Mouse (Mus musculus) hindbrain, embryonic 16.5 days (tissue): ENCODE results near the gene Nek6. TPM values are rescaled to one million over a fixed set of nuclear protein-coding genes. Genes with fewer than 3 reads are reported as not detected.
A peak's percentile ranks its signal among the peaks of the same experiment; 100 is the strongest.

ENCODE experiments used
- ATAC-seq: fragments of 200-750 bp; cut with Nextera tagmentation; 2 replicates; pipeline ENCODE4 v1.8.0; 2017; ENCODE audit warnings: moderate TSS enrichment, moderate library complexity
- H3K27ac ChIP-seq: fragments of 300-500 bp; sonication (generic); 2 replicates; pipeline ENCODE4 v1.5.1; 2014; ENCODE audit warnings: low read depth, mild to moderate bottlenecking, control low read depth, low read length, moderate library complexity
- H3K27me3 ChIP-seq: fragments of 300-500 bp; sonication (generic); replicated peaks from 2 replicates; pipeline ENCODE4 v1.6.1; 2014; ENCODE audit warnings: low read length; ENCODE audit not compliant: control insufficient read depth, insufficient read depth
- H3K36me3 ChIP-seq: fragments of 300-500 bp; sonication (generic); 2 replicates; pipeline ENCODE4 v1.6.1; 2014; ENCODE audit warnings: mild to moderate bottlenecking, low read length, moderate library complexity, mixed read lengths; ENCODE audit not compliant: control insufficient read depth, insufficient read depth
- H3K4me1 ChIP-seq: fragments of 300-500 bp; sonication (generic); 2 replicates; pipeline ENCODE4 v1.6.1; 2014; ENCODE audit warnings: low read depth, low read length; ENCODE audit not compliant: control insufficient read depth, insufficient read depth
- H3K4me2 ChIP-seq: fragments of 300-500 bp; sonication (generic); 2 replicates; pipeline ENCODE4 v1.6.1; 2014; ENCODE audit warnings: mild to moderate bottlenecking, low read length, control low read depth, moderate library complexity
- H3K4me3 ChIP-seq: fragments of 300-500 bp; sonication (generic); 2 replicates; pipeline ENCODE4 v1.5.1; 2014; ENCODE audit warnings: mild to moderate bottlenecking, low read length, control low read depth, moderate library complexity
- H3K9ac ChIP-seq: fragments of 300-500 bp; sonication (generic); 2 replicates; pipeline ENCODE4 v1.6.1; 2014; ENCODE audit warnings: low read depth, mild to moderate bottlenecking, control low read depth, low read length, moderate library complexity
- H3K9me3 ChIP-seq: fragments of 300-500 bp; sonication (generic); 2 replicates; pipeline ENCODE4 v1.6.1; 2014; ENCODE audit warnings: mild to moderate bottlenecking, low read length, moderate library complexity; ENCODE audit not compliant: control insufficient read depth
- WGBS: fragments of 180-500 bp; shearing (Covaris S2); extraction: QIAGEN DNeasy Blood & Tissue Kit; methylation state at CpG from one replicate; pipeline ENCODE4 v1.1.7; 2014; 5-methylcytosine and 5-hydroxymethylcytosine counted together
- polyA plus RNA-seq: library from polyadenylated mRNA; unstranded; fragments of >200 nt; fragmentation: Nextera tagmentation; extraction: Ambion mirVana; gene quantifications from 2 replicates; pipeline ENCODE4 v1.2.1, GENCODE M21; 2015

The Nek6 gene
- polyA plus RNA-seq, 1 experiment from 2014 or later, result 65.4 TPM

DNA sequence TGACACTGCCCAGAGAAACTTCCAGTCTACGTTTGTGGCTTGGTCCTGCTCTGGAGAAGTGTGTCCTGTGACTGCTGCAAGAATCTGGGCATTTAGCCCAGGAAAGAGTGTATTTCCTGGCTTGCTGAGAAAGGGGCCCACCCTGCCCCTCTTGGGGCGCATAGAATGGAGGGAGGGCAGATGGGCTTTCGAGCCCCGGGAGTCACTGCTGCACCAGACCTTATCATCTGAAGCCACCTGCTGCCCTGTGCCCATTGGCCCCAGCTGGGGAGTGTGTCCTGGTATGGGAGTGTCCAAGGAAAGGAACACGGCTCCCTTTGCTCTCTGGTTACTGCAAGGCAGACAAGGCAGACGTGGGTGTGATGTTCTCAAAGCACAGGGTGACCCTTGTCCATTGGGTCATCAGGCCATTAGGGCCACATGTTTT lies 19.5 kb downstream of the Nek6 start:
- Histone ChIP-seq H3K4me2 (no peak overlapping the region), H3K4me1 (peaks cover 20% of the 10 kb centered on the region), H3K4me3 (no peak overlapping the region), H3K9me3 (no peaks in the 10 kb centered on the region), H3K9ac (no peak overlapping the region), H3K27me3 (no peaks in the 10 kb centered on the region), H3K27ac (no peak overlapping the region), H3K36me3 (no peaks in the 10 kb centered on the region)
- WGBS, result 24% methylated on average over 6 of the region's 6 CpGs
- ATAC-seq, result peak; percentile 40; the same call in 1 of the 2 replicates

DNA sequence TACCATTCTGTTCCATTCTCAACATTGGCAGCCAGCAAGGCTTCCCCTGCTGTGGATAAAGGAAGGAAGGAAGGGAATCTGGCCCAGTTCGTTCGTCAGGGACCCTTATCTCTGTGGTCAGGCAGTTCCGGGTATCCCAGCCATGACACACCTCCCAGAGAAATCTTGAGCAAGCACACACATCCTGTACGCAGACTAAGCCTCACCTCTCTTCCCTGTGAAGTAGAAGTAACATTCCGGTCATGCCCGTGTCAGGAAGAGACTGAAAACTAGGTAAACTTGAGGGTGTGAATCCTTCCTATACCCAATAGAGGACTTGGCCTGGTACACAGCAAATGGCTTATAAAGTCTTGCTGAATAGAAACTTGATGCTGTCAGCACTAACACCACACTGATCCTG lies 21.9 kb downstream of the Nek6 start:
- ATAC-seq, result no peak

DNA sequence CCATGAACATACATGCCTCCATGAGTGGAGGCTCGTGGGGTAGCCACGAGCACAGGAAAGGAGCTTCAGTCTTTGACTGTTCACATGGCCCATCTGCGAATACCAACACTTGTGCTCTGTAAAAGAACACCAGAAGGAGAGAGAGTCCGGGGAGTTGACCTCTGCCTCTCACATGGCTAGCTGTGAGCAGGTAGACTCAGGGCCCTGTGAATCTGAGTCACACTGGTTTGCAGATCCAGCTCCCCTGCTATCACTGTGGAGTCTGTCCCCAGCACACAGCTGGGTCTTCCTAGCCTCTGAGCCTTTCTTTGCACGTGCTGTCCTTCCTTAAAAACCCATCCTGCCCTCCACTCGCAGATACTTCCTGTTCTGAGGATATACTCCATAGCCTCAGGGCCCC lies 22.3 kb downstream of the Nek6 start:
- peaks cover 30% of the 10 kb centered on the region for H3K4me1 ChIP-seq
- H3K36me3 ChIP-seq, result no peaks in the 10 kb centered on the region
- H3K9me3 ChIP-seq, result no peaks in the 10 kb centered on the region
- no peak overlapping the region for H3K4me3 ChIP-seq
- no peak overlapping the region for H3K4me2 ChIP-seq
- no peak overlapping the region for H3K9ac ChIP-seq
- WGBS, result 56% methylated on average over 6 of the region's 6 CpGs
- H3K27me3 ChIP-seq, result no peaks in the 10 kb centered on the region
- no peak for ATAC-seq
- no peak overlapping the region for H3K27ac ChIP-seq

More for the DNA sequence above, 21.9 kb downstream of the Nek6 start:
- peaks cover 30% of the 10 kb centered on the region for H3K4me1 ChIP-seq
- no peaks in the 10 kb centered on the region for H3K36me3 ChIP-seq
- no peak overlapping the region for H3K4me3 ChIP-seq
- H3K9me3 ChIP-seq, result no peaks in the 10 kb centered on the region
- no peak overlapping the region for H3K9ac ChIP-seq
- H3K4me2 ChIP-seq, result no peak overlapping the region
- no peaks in the 10 kb centered on the region for H3K27me3 ChIP-seq
- no peak overlapping the region for H3K27ac ChIP-seq
- 59% methylated on average over 6 of the region's 6 CpGs for WGBS

DNA sequence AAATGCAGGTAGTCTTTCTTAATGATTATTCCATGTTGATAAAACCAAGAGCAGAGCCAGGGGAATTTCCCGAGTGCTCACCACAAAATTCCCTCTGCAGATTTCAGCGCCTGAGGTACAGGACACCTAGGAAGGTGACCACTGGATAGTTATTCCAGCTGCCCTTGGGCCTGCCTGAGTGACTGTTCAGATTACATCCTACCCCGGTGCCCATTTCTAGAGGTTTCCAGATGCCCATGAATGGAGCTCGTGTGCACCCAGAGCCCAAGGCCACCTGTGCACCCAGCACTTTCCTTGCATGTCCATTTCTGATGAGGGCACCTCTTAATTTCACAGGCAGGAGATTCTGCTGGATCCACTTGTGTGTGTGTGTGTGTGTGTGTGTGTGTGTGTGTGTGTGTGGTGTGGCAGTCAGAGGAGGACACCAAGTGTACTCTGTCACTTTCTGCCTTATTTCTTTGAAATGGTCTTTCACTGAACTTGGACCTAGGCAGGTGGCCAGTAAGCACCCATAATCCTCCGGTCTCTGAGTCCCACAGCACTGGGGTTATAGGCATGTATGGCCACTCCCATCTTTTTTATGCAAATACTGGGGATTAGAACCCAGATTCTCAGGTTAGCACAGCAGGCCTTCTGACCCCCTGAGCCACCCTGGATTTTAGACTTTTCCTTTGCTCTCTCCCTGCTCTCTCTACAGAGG lies 22.9 kb downstream of the Nek6 start:
- no peaks in the 10 kb centered on the region for H3K36me3 ChIP-seq
- no peak overlapping the region for H3K27ac ChIP-seq
- no peak overlapping the region for H3K4me3 ChIP-seq
- WGBS, result 90% methylated on average over 5 of the region's 5 CpGs
- no peaks in the 10 kb centered on the region for H3K27me3 ChIP-seq
- H3K4me2 ChIP-seq, result no peak overlapping the region
- no peak overlapping the region for H3K9ac ChIP-seq
- ATAC-seq, result no peak
- peaks cover 30% of the 10 kb centered on the region for H3K4me1 ChIP-seq
- no peaks in the 10 kb centered on the region for H3K9me3 ChIP-seq

DNA sequence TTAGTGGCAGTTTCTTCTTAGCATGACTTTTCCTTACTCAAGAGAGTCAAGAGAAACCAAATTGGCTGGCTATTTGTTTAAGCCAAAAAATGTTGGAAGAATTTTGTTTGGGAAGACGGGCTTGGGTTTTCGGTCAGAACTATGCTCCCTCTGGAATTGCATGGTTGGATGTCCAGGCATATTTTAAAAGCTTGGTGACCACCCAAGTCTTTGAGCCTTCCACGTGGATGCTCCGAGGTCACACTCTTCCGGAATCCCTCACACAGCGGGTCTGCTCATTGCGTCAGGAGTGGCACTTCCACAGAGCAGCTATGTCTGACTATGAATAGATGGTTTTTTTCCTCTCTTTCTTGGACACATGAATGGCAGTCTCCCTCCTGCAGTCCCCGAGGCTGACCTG lies 23.6 kb downstream of the Nek6 start:
- peaks cover 34% of the 10 kb centered on the region for H3K4me1 ChIP-seq
- ATAC-seq, result no peak
- no peak overlapping the region for H3K4me2 ChIP-seq

DNA sequence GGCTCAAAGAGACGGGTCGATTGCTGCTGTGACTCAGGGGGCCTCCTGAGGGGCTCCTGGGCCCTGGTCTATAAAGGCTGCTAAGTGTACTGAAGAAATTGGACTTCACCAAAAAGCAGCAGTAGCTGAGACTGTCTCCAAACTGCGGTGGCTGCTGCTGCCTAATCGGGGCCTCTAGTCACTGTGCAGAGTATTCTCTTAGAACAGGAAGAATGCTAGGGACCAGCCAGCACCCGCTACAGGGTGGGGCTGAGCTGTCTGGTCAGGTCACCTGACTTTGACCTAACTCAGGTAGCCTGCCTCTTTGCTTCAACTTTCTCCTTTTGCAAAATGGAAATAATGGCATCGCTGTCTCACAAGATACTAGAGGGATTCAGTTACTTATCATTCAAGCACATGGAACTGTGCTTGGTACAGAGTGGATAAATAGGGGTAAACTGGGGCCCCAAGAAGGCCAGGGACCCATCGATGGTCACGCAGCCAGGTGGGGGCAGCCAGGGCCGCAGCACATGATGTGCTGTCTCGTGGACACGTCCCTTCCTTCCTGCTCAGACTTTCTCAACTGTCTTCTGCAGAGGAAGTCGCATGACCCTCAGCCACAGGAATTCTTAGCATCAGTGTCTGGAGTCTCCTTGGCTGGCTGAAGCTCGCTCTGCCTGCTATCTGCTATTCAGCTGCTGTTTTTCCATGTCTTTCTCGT lies 24.2 kb downstream of the Nek6 start:
- H3K27me3 ChIP-seq, result no peaks in the 10 kb centered on the region
- H3K27ac ChIP-seq, result no peak overlapping the region
- H3K9ac ChIP-seq, result no peak overlapping the region; the same call in 1 of the 2 replicates
- H3K36me3 ChIP-seq, result no peaks in the 10 kb centered on the region
- H3K9me3 ChIP-seq, result no peaks in the 10 kb centered on the region
- H3K4me3 ChIP-seq, result no peak overlapping the region
- no peak for ATAC-seq
- no peak overlapping the region for H3K4me2 ChIP-seq
- 67% methylated on average over 14 of the region's 14 CpGs for WGBS
- H3K4me1 ChIP-seq, result peaks cover 34% of the 10 kb centered on the region

More for the DNA sequence above, 23.6 kb downstream of the Nek6 start:
- WGBS, result 36% methylated on average over 8 of the region's 8 CpGs
- no peak overlapping the region for H3K4me3 ChIP-seq
- no peak overlapping the region for H3K27ac ChIP-seq
- no peaks in the 10 kb centered on the region for H3K36me3 ChIP-seq
- no peaks in the 10 kb centered on the region for H3K9me3 ChIP-seq
- H3K9ac ChIP-seq, result no peak overlapping the region
- no peaks in the 10 kb centered on the region for H3K27me3 ChIP-seq

DNA sequence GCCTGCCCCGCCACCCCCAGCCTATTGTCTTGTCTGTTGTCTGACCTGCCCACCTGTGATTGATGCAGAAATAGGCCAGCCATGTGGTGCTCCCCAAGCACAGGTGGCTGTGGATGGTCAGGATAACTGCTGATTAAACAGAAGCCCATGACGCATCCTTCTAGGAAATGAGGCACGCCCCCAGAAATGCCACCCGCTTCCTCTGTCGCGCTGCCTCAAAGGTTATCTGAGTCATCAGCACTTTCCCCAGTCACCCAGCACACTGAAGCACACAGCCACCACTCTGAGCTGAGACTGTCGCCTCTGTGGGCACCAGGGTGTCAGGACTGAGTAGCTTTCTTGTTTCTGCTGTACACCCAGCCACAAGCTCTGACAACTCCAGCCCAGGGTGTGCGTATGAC lies 24.9 kb downstream of the Nek6 start:
- Histone ChIP-seq H3K4me1 (peaks cover 29% of the 10 kb centered on the region), H3K27ac (no peak overlapping the region), H3K9ac (no peak overlapping the region), H3K4me2 (no peak overlapping the region), H3K27me3 (no peaks in the 10 kb centered on the region), H3K9me3 (no peaks in the 10 kb centered on the region), H3K36me3 (no peaks in the 10 kb centered on the region), H3K4me3 (no peak overlapping the region)
- no peak for ATAC-seq
- WGBS, result 70% methylated on average over 8 of the region's 8 CpGs

DNA sequence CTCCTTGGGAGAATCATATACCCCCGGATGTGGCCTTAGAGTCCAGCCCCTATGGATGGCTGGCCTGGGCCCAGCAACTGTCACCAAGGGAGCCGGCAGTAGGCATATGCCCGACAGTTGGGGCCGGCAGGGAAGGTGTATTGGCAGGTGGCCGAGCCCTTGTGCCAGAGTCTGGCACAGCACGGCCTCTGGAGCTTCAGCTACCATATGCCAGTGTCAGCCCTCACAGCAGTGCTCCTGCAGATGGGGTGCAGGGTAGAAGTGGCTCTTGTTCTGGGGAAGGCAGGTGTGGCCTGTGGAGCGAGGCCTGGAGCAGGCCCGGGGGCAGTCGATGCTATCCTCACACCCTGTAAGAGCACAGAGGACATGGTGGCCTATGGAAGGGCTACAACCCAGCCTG lies 28.2 kb downstream of the Nek6 start:
- Histone ChIP-seq H3K9me3 (no peaks in the 10 kb centered on the region), H3K27ac (no peak overlapping the region), H3K9ac (no peak overlapping the region), H3K27me3 (no peaks in the 10 kb centered on the region), H3K4me2 (no peak overlapping the region), H3K4me3 (no peak overlapping the region), H3K36me3 (no peaks in the 10 kb centered on the region), H3K4me1 (peaks cover 22% of the 10 kb centered on the region)
- ATAC-seq, result peak; percentile 75
- 47% methylated on average over 9 of the region's 9 CpGs for WGBS

DNA sequence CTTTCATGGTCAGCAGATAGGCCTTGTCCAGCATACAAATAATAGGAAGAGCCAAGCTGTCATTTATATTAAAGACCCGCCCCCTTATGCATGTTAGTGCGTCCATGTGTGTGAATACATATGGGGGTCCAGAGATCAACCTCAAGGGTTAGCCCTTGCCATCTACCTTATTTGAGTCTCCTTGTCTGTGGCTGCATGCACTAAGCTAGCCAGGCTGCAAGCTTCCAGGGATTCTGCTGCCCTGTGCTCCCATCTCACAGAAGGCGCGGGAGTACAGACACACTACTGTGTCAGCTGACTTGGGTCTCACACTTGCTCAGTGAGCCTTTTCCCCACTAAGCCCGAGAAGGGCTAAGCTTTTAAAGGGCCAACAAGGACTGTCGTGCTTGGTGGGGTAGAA lies 29.2 kb downstream of the Nek6 start:
- H3K9ac ChIP-seq, result no peak overlapping the region
- no peaks in the 10 kb centered on the region for H3K9me3 ChIP-seq
- H3K4me2 ChIP-seq, result no peak overlapping the region
- WGBS, result 73% methylated on average over 6 of the region's 6 CpGs
- H3K4me1 ChIP-seq, result peaks cover 22% of the 10 kb centered on the region
- H3K27ac ChIP-seq, result no peak overlapping the region
- ATAC-seq, result no peak
- no peaks in the 10 kb centered on the region for H3K27me3 ChIP-seq
- H3K36me3 ChIP-seq, result no peaks in the 10 kb centered on the region
- H3K4me3 ChIP-seq, result no peak overlapping the region
